Mouse (Mus musculus): ENCODE measurements around the gene Baiap2. TPM values are rescaled to one million over a fixed set of nuclear protein-coding genes. Genes with fewer than 3 reads are reported as not detected.
A peak's percentile ranks its signal among the peaks of the same experiment; 100 is the strongest.

Gene Baiap2
- polyA plus RNA-seq, 1 experiment from 2014 or later, result 13.9 TPM

DNA sequence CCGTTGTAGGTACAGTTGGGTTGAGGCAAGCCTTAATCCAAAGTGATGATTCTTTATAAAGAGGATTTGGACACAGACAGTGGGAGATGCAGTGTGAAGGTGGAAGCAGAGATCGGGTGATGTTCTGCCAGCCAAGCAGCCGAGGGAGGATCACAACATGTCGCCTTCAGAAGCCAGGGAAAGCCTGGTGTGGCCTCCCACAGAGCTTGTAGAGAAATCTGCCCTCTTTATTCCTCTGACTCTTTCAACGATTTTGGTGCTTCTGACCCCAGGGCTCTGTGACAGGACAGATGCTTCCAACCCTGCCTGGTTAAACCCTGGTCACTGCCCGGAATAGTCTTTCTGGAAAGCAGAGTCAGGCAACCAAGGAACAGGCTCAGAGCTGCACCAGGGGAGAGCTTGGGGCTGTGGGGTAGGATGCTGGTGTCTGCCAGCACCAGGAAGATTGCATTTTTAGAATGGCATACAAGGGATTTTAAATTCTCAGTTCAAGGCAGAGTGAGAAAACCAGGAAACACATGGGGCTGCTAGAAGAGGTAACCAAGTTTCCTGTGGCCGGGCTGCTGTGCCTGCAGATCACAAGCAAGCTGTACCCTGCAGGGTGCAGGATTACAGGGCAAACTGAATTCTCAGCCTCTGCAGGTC is 35.4 kb upstream of the Baiap2 start:
- ATAC-seq (replicated peaks; ENCODE audit: extremely low read depth, insufficient read depth, low FRiP score), result no peak
- peaks cover 6% of the 10 kb centered on the region; the same call in 1 of the 2 replicates for H3K4me1 ChIP-seq (ENCODE audit: control insufficient read depth, insufficient read depth, low read length)
- no peak overlapping the region for H3K4me2 ChIP-seq (ENCODE audit: low read depth, low read length)
- no peaks in the 10 kb centered on the region for H3K9me3 ChIP-seq (replicated peaks; ENCODE audit: control insufficient read depth, low read length)
- no peaks in the 10 kb centered on the region for H3K36me3 ChIP-seq (ENCODE audit: control insufficient read depth, insufficient read depth)
- H3K27ac ChIP-seq (ENCODE audit: low read length), result no peak overlapping the region
- peaks cover 12% of the 10 kb centered on the region for H3K27me3 ChIP-seq (ENCODE audit: control insufficient read depth, insufficient read depth, low read length)
- WGBS, result 32% methylated on average over 7 of the region's 7 CpGs
- H3K4me3 ChIP-seq (ENCODE audit: low read length), result no peak overlapping the region
- no peak overlapping the region for H3K9ac ChIP-seq (ENCODE audit: low read length)

DNA sequence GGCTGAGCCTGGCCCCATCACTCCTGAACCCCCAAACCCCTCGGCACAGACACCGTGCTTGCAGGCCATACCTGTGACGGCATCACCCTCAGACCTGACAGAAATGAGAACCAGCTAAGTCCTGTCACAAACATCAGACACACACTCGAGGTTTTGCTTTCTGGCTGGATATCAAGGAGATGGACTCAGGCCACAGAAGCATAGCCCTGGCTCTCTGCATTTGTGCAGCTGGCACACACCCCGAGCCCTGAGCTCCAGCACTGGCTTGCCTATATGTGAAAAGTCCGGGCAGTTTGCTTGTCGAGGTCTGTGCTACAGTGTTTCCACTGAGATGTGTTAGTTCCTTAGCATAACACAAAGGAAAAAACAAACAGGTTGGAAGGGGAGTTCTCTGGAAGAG is 34.9 kb upstream of the Baiap2 start:
- Histone ChIP-seq H3K27me3 (ENCODE audit: control insufficient read depth, insufficient read depth, low read length) (peaks cover 12% of the 10 kb centered on the region), H3K36me3 (ENCODE audit: control insufficient read depth, insufficient read depth) (no peaks in the 10 kb centered on the region), H3K9ac (ENCODE audit: low read length) (no peak overlapping the region), H3K9me3 (replicated peaks; ENCODE audit: control insufficient read depth, low read length) (no peaks in the 10 kb centered on the region), H3K4me3 (ENCODE audit: low read length) (no peak overlapping the region), H3K4me2 (ENCODE audit: low read depth, low read length) (no peak overlapping the region), H3K4me1 (ENCODE audit: control insufficient read depth, insufficient read depth, low read length) (peaks cover 6% of the 10 kb centered on the region; the same call in 1 of the 2 replicates), H3K27ac (ENCODE audit: low read length) (no peak overlapping the region)
- ATAC-seq (replicated peaks; ENCODE audit: extremely low read depth, insufficient read depth, low FRiP score), result no peak
- 38% methylated on average over 7 of the region's 7 CpGs for WGBS

GRCm38 (mm10) chr11:119909436-119909835 is 33.1 kb upstream of the Baiap2 start:
- 3% methylated on average over 5 of the region's 5 CpGs for WGBS
- Histone ChIP-seq H3K4me3 (ENCODE audit: low read length) (no peak overlapping the region), H3K27me3 (ENCODE audit: control insufficient read depth, insufficient read depth, low read length) (peaks cover 12% of the 10 kb centered on the region), H3K9ac (ENCODE audit: low read length) (peak overlapping the region; percentile 38; the same call in 1 of the 2 replicates), H3K4me1 (ENCODE audit: control insufficient read depth, insufficient read depth, low read length) (peaks cover 13% of the 10 kb centered on the region), H3K36me3 (ENCODE audit: control insufficient read depth, insufficient read depth) (no peaks in the 10 kb centered on the region), H3K9me3 (replicated peaks; ENCODE audit: control insufficient read depth, low read length) (no peaks in the 10 kb centered on the region), H3K27ac (ENCODE audit: low read length) (no peak overlapping the region), H3K4me2 (ENCODE audit: low read depth, low read length) (peak overlapping the region; percentile 41)
- no peak for ATAC-seq (replicated peaks; ENCODE audit: extremely low read depth, insufficient read depth, low FRiP score)

DNA sequence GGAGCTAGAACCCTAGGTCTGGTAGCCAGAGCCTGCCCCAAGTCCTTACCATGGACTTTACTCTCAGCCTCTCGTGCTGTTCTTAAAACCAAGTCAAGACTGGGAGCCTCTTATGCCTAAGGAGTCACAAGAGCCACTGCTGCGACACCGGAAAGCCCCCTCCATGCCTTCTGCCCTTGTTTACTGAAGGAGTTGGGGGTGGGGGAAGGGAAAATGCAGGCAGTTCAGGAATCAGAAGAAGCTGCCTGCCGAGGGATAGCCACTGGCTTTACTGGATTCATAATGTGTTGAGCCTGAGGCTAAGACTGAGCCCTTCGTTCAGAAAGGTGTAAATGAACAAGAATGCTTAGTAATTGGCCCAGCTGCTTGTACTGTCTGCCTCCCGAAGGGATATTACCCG is 29.7 kb upstream of the Baiap2 start:
- H3K4me1 ChIP-seq (ENCODE audit: control insufficient read depth, insufficient read depth, low read length), result peaks cover 31% of the 10 kb centered on the region
- H3K27ac ChIP-seq (ENCODE audit: low read length), result no peak overlapping the region
- no peak for ATAC-seq (replicated peaks; ENCODE audit: extremely low read depth, insufficient read depth, low FRiP score)
- peak overlapping the region; percentile 89 for H3K4me3 ChIP-seq (ENCODE audit: low read length)
- H3K27me3 ChIP-seq (ENCODE audit: control insufficient read depth, insufficient read depth, low read length), result peaks cover 8% of the 10 kb centered on the region
- no peaks in the 10 kb centered on the region for H3K9me3 ChIP-seq (replicated peaks; ENCODE audit: control insufficient read depth, low read length)
- peak overlapping the region; percentile 97 for H3K9ac ChIP-seq (ENCODE audit: low read length)
- WGBS, result 12% methylated on average over 7 of the region's 7 CpGs
- H3K4me2 ChIP-seq (ENCODE audit: low read depth, low read length), result peak overlapping the region; percentile 93
- peaks cover 13% of the 10 kb centered on the region for H3K36me3 ChIP-seq (ENCODE audit: control insufficient read depth, insufficient read depth)

DNA sequence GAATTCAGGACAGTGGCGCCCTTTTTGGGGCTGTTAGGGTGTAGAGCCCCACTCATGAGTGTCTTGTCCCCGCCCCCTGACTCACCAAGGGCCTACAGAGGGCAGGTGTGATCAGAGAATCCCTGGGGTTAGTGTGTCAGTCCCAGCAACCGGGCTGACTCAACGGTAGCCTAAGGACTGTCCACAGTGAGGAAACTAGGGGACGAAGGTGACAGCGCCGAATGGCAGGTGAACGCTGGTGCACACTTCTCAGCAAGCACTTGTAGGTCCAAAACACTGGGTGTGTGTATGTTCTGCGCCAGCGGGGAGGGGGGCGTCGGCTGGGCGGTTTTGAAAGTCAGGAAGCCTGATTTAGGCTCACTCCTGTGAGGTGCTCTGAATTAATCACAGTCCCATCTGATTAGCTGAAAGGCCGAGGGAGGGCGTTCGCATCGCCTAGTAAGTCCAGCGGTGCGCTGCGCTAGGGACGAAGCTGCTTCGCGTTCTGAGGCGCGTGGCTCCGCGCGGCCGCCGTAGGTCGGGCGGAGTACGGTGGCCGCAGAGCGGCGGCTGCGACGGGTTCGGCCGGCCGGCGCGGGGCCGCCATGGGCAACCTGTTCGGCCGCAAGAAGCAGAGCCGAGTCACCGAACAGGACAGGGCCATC is 29.1 kb upstream of the Baiap2 start, which contains the start of gene Chmp6:
Gene Chmp6, plus strand, starts transcription at position 151 of the 644 bp plus-strand sequence.
- H3K4me3 ChIP-seq (ENCODE audit: low read length), result peak within 1 kb of the TSS; percentile 89
- H3K27ac ChIP-seq (ENCODE audit: low read length), result peak within 1 kb of the TSS; percentile 79
- ATAC-seq (replicated peaks; ENCODE audit: extremely low read depth, insufficient read depth, low FRiP score), result peak; percentile 69
- H3K4me2 ChIP-seq (ENCODE audit: low read depth, low read length), result peak within 1 kb of the TSS; percentile 93
- peaks cover 2% of the 10 kb centered on the region for H3K27me3 ChIP-seq (ENCODE audit: control insufficient read depth, insufficient read depth, low read length)
- under 1% methylated on average over 48 of the region's 48 CpGs for WGBS
- peaks cover 18% of the 10 kb centered on the region for H3K36me3 ChIP-seq (ENCODE audit: control insufficient read depth, insufficient read depth)
- peaks cover 31% of the 10 kb centered on the region for H3K4me1 ChIP-seq (ENCODE audit: control insufficient read depth, insufficient read depth, low read length)
- no peaks in the 10 kb centered on the region for H3K9me3 ChIP-seq (replicated peaks; ENCODE audit: control insufficient read depth, low read length)
- peak within 1 kb of the TSS; percentile 97 for H3K9ac ChIP-seq (ENCODE audit: low read length)

DNA sequence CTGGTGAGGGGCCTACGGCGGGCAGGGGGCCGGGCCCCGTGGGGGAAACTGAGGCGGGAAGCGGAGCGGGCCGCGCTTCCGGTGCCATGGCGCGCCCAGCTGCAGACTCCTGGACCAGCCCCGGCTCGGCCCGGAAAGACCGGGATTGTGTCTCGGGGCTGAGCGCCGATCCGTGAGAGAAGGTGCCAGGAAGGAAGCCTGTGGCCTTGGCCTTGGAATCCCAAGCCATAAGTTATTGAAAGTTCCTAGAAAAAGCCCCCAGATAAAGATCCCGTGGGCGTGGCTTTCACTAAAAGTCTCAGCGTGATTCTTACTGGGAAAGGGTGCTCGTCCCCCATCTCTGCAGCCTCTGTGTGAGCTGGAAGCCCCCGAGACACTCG is 28.6 kb upstream of the Baiap2 start:
- H3K36me3 ChIP-seq (ENCODE audit: control insufficient read depth, insufficient read depth), result peaks cover 22% of the 10 kb centered on the region
- no peaks in the 10 kb centered on the region; the same call in 1 of the 2 replicates for H3K27me3 ChIP-seq (ENCODE audit: control insufficient read depth, insufficient read depth, low read length)
- no peaks in the 10 kb centered on the region for H3K9me3 ChIP-seq (replicated peaks; ENCODE audit: control insufficient read depth, low read length)
- WGBS, result 0% methylated on average over 26 of the region's 26 CpGs
- peak; percentile 49 for ATAC-seq (replicated peaks; ENCODE audit: extremely low read depth, insufficient read depth, low FRiP score)
- peak overlapping the region; percentile 79 for H3K27ac ChIP-seq (ENCODE audit: low read length)
- H3K4me2 ChIP-seq (ENCODE audit: low read depth, low read length), result peak overlapping the region; percentile 93
- H3K4me1 ChIP-seq (ENCODE audit: control insufficient read depth, insufficient read depth, low read length), result peaks cover 31% of the 10 kb centered on the region
- H3K9ac ChIP-seq (ENCODE audit: low read length), result peak overlapping the region; percentile 97
- peak overlapping the region; percentile 89 for H3K4me3 ChIP-seq (ENCODE audit: low read length)

- peak overlapping the region; percentile 97 for H3K9ac ChIP-seq (ENCODE audit: low read length)
- H3K27me3 ChIP-seq (ENCODE audit: control insufficient read depth, insufficient read depth, low read length), result no peaks in the 10 kb centered on the region
- peak overlapping the region; percentile 79; the same call in 1 of the 2 replicates for H3K27ac ChIP-seq (ENCODE audit: low read length)
- peak overlapping the region; percentile 89 for H3K4me3 ChIP-seq (ENCODE audit: low read length)
- WGBS, result 18% methylated on average over 4 of the region's 4 CpGs
- H3K36me3 ChIP-seq (ENCODE audit: control insufficient read depth, insufficient read depth), result peaks cover 25% of the 10 kb centered on the region
- peaks cover 31% of the 10 kb centered on the region for H3K4me1 ChIP-seq (ENCODE audit: control insufficient read depth, insufficient read depth, low read length)
- H3K4me2 ChIP-seq (ENCODE audit: low read depth, low read length), result peak overlapping the region; percentile 93
- ATAC-seq (replicated peaks; ENCODE audit: extremely low read depth, insufficient read depth, low FRiP score), result no peak
- no peaks in the 10 kb centered on the region for H3K9me3 ChIP-seq (replicated peaks; ENCODE audit: control insufficient read depth, low read length)
Observed at GRCm38 (mm10) chr11:119914381-119914780, 28.2 kb upstream of the Baiap2 start.

GRCm38 (mm10) chr11:119915666-119916065 is 26.9 kb upstream of the Baiap2 start:
- Histone ChIP-seq H3K4me1 (ENCODE audit: control insufficient read depth, insufficient read depth, low read length) (peaks cover 25% of the 10 kb centered on the region), H3K9ac (ENCODE audit: low read length) (peak overlapping the region; percentile 3; the same call in 1 of the 2 replicates), H3K4me2 (ENCODE audit: low read depth, low read length) (no peak overlapping the region; the same call in 1 of the 2 replicates), H3K27me3 (ENCODE audit: control insufficient read depth, insufficient read depth, low read length) (no peaks in the 10 kb centered on the region), H3K4me3 (ENCODE audit: low read length) (no peak overlapping the region), H3K27ac (ENCODE audit: low read length) (no peak overlapping the region), H3K36me3 (ENCODE audit: control insufficient read depth, insufficient read depth) (peaks cover 28% of the 10 kb centered on the region), H3K9me3 (replicated peaks; ENCODE audit: control insufficient read depth, low read length) (no peaks in the 10 kb centered on the region)
- WGBS, result 67% methylated on average over 9 of the region's 9 CpGs
- ATAC-seq (replicated peaks; ENCODE audit: extremely low read depth, insufficient read depth, low FRiP score), result no peak

Data from heart, embryonic 16.5 days (tissue).